Mouse (Mus musculus): Measurements from ENCODE around the gene Mbd3.
A peak's percentile ranks its signal among the peaks of the same experiment; 100 is the strongest.

DNA sequence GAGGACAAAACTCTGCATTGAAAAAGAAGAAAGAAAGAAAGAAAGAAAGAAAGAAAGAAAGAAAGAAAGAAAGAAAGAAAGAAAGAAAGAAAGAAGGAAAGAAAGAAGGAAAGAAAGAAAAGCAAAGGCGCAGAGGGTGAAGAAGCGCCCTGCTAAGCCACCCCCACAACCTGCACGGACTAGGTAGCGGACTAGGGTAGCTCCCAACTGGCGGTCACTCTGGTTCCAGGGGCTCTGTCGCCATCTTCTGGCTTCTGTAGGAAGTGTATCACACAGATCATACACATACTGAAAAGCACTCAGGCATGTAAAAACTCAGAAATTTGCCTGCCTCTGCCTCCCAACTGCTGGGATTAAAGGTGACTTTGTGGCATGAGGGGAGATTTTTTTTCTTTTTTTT lies 25.3 kb downstream of the Mbd3 start:
- peak; percentile 50 for TF ChIP-seq CTCF (IDR thresholded peaks at IDR 0.05; ENCODE audit: low read depth, low read length)
- TF ChIP-seq GATA1 (IDR thresholded peaks at IDR 0.05; ENCODE audit: borderline replicate concordance, low read length), result no peak
- TF ChIP-seq TAL1 (conservative IDR thresholded peaks at IDR 0.05; ENCODE audit: low read depth, low read length), result no peak
